Comparison of ENCODE assay signal across 8 mouse cellular contexts in genomic region chr2:180894734-180895133, GRCm38 (mm10). TPM values are rescaled to one million over a fixed set of nuclear protein-coding genes. Genes with fewer than 3 reads are reported as not detected.
DNase-seq lines count a peak whose midpoint lies in the region; ATAC-seq and TF ChIP-seq lines count a peak whose summit lies in the region.

No protein-coding gene starts in this region.

- no peak for ATAC-seq in heart, embryonic 12.5 days (ENCODE audit: insufficient number of reproducible peaks, low FRiP score)
- ATAC-seq in kidney, embryonic 15.5 days (replicated peaks; ENCODE audit: low FRiP score) = peak; percentile 23; the same call in 1 of the 2 replicates
- peak; percentile 48; the same call in 1 of the 2 replicates for ATAC-seq in limb, embryonic 14.5 days (ENCODE audit: low FRiP score, low read depth)
- no peak; the same call in 1 of the 2 replicates for ATAC-seq in stomach, embryonic 14.5 days (ENCODE audit: insufficient number of reproducible peaks, insufficient read depth, low FRiP score, low read depth)

- H3K4me3 ChIP-seq in heart, embryonic 12.5 days = peak overlapping the region; percentile 51; the same call in 1 of the 2 replicates
- H3K4me3 ChIP-seq in kidney, embryonic 15.5 days (replicated peaks) = peak overlapping the region; percentile 48
- peak overlapping the region; percentile 41; the same call in 1 of the 2 replicates for H3K4me3 ChIP-seq in limb, embryonic 14.5 days (replicated peaks; ENCODE audit: low read length)
- peak overlapping the region; percentile 39; the same call in 1 of the 2 replicates for H3K4me3 ChIP-seq in stomach, embryonic 14.5 days (ENCODE audit: low read depth, low read length)

- no peak for TF ChIP-seq POLR2A in limb, embryonic 14.5 days (IDR thresholded peaks at IDR 0.05; ENCODE audit: borderline replicate concordance, extremely low read depth, insufficient read depth, insufficient read length)

- peak; percentile 51 for DNase-seq in 3T3-L1 (ENCODE audit: low read depth, low spot score)
- peak; percentile 51 to 81 for DNase-seq in adrenal gland, adult (ENCODE audit: inconsistent age in 2 of 2, low spot score in 1 of 2)
- peak; percentile 89 for DNase-seq in embryo, embryonic 10 days (ENCODE audit: low spot score)
- DNase-seq in limb, embryonic 14.5 days (ENCODE audit: low spot score) = peak; percentile 54
- DNase-seq in monocyte, adult 2 months (ENCODE audit: low read depth in 1 of 2, low spot score in 2 of 2) = peak; percentile 11 to 18

- no peak overlapping the region for H3K27ac ChIP-seq in heart, embryonic 12.5 days (ENCODE audit: poor library complexity, severe bottlenecking)
- H3K27ac ChIP-seq in kidney, embryonic 15.5 days = no peak overlapping the region
- H3K27ac ChIP-seq in limb, embryonic 14.5 days (replicated peaks; ENCODE audit: low read depth, low read length) = no peak overlapping the region
- no peak overlapping the region for H3K27ac ChIP-seq in stomach, embryonic 14.5 days (ENCODE audit: low read length)

- WGBS in heart, embryonic 12.5 days = 3% methylated on average over 13 of the region's 13 CpGs
- WGBS in kidney, embryonic 15.5 days = 1% methylated on average over 13 of the region's 13 CpGs
- 2% methylated on average over 13 of the region's 13 CpGs for WGBS in limb, embryonic 14.5 days
- under 1% methylated on average over 13 of the region's 13 CpGs for WGBS in stomach, embryonic 14.5 days

- peaks cover 94% of the 10 kb centered on the region for H3K27me3 ChIP-seq in heart, embryonic 12.5 days (replicated peaks)
- H3K27me3 ChIP-seq in kidney, embryonic 15.5 days = peaks cover 82% of the 10 kb centered on the region
- peaks cover 68% of the 10 kb centered on the region for H3K27me3 ChIP-seq in limb, embryonic 14.5 days (ENCODE audit: control insufficient read depth, insufficient read depth, low read length)
- H3K27me3 ChIP-seq in stomach, embryonic 14.5 days (ENCODE audit: control insufficient read depth, insufficient read depth, low read length) = peaks cover 53% of the 10 kb centered on the region

- H3K9me3 ChIP-seq in heart, embryonic 12.5 days (replicated peaks) = no peaks in the 10 kb centered on the region
- no peaks in the 10 kb centered on the region for H3K9me3 ChIP-seq in kidney, embryonic 15.5 days (replicated peaks)
- H3K9me3 ChIP-seq in limb, embryonic 14.5 days (ENCODE audit: control insufficient read depth, low read length) = no peaks in the 10 kb centered on the region
- no peaks in the 10 kb centered on the region for H3K9me3 ChIP-seq in stomach, embryonic 14.5 days (ENCODE audit: control insufficient read depth, low read depth, low read length)

- H3K4me1 ChIP-seq in heart, embryonic 12.5 days (replicated peaks) = peaks cover 30% of the 10 kb centered on the region
- H3K4me1 ChIP-seq in kidney, embryonic 15.5 days = peaks cover 48% of the 10 kb centered on the region
- peaks cover 8% of the 10 kb centered on the region for H3K4me1 ChIP-seq in limb, embryonic 14.5 days (ENCODE audit: control insufficient read depth, insufficient read depth, low read length)
- H3K4me1 ChIP-seq in stomach, embryonic 14.5 days (ENCODE audit: control insufficient read depth, insufficient read depth, low read length) = peaks cover 21% of the 10 kb centered on the region

- H3K4me2 ChIP-seq in heart, embryonic 12.5 days = peak overlapping the region; percentile 78
- H3K4me2 ChIP-seq in kidney, embryonic 15.5 days = peak overlapping the region; percentile 79
- no peak overlapping the region for H3K4me2 ChIP-seq in limb, embryonic 14.5 days (replicated peaks; ENCODE audit: low read depth, low read length, severe bottlenecking)
- H3K4me2 ChIP-seq in stomach, embryonic 14.5 days (replicated peaks; ENCODE audit: low read depth, low read length) = peak overlapping the region; percentile 68; the same call in 1 of the 2 replicates

- H3K9ac ChIP-seq in heart, embryonic 12.5 days = no peak overlapping the region
- no peak overlapping the region for H3K9ac ChIP-seq in kidney, embryonic 15.5 days
- H3K9ac ChIP-seq in limb, embryonic 14.5 days (ENCODE audit: low read depth, low read length, severe bottlenecking) = no peak overlapping the region
- no peak overlapping the region for H3K9ac ChIP-seq in stomach, embryonic 14.5 days (replicated peaks; ENCODE audit: low read depth, low read length)

- no peaks in the 10 kb centered on the region for H3K36me3 ChIP-seq in heart, embryonic 12.5 days
- H3K36me3 ChIP-seq in kidney, embryonic 15.5 days = no peaks in the 10 kb centered on the region
- no peaks in the 10 kb centered on the region for H3K36me3 ChIP-seq in limb, embryonic 14.5 days (ENCODE audit: control insufficient read depth, insufficient read depth, low read length)
- no peaks in the 10 kb centered on the region for H3K36me3 ChIP-seq in stomach, embryonic 14.5 days (ENCODE audit: control insufficient read depth, insufficient read depth, low read length)

RNA-seq across cellular contexts. Expression of gene Ythdf1, which starts 26.0 kb away (rescaled TPM):
- 44.9 and 47.0 TPM in 2 replicates for polyA plus RNA-seq in heart, embryonic 12.5 days (2016; fragmentation: Nextera tagmentation; extraction: Ambion mirVana)
- 58.2 and 61.6 TPM in 2 replicates for polyA plus RNA-seq in kidney, embryonic 15.5 days (2015; fragmentation: Nextera tagmentation; extraction: Ambion mirVana)
- polyA plus RNA-seq in limb, embryonic 14.5 days (2012; rRNA removed) = 66.3 and 85.7 TPM in 2 replicates
- 65.7 and 67.6 TPM in 2 replicates for polyA plus RNA-seq in limb, embryonic 14.5 days (2014; fragmentation: Nextera tagmentation; extraction: Ambion mirVana)
- 27.1 and 35.3 TPM in 2 replicates for polyA plus RNA-seq in stomach, embryonic 14.5 days (2014; fragmentation: Nextera tagmentation; extraction: Ambion mirVana)

RNA-seq across cellular contexts. Expression of gene Birc7, which starts 34.1 kb away (rescaled TPM):
- polyA plus RNA-seq in heart, embryonic 12.5 days (2016; fragmentation: Nextera tagmentation; extraction: Ambion mirVana) = 0.32 and 0.46 TPM in 2 replicates
- polyA plus RNA-seq in kidney, embryonic 15.5 days (2015; fragmentation: Nextera tagmentation; extraction: Ambion mirVana) = not detected in 2 replicates
- not detected in 2 replicates for polyA plus RNA-seq in limb, embryonic 14.5 days (2012; rRNA removed)
- not detected in 2 replicates for polyA plus RNA-seq in limb, embryonic 14.5 days (2014; fragmentation: Nextera tagmentation; extraction: Ambion mirVana)
- polyA plus RNA-seq in stomach, embryonic 14.5 days (2014; fragmentation: Nextera tagmentation; extraction: Ambion mirVana) = 0.17 TPM in 1 of 2 replicates, not detected in the other

RNA-seq across cellular contexts. Expression of gene Nkain4, which starts 59.8 kb away (rescaled TPM):
- 36.1 and 37.1 TPM in 2 replicates for polyA plus RNA-seq in heart, embryonic 12.5 days (2016; fragmentation: Nextera tagmentation; extraction: Ambion mirVana)
- 33.4 and 34.5 TPM in 2 replicates for polyA plus RNA-seq in kidney, embryonic 15.5 days (2015; fragmentation: Nextera tagmentation; extraction: Ambion mirVana)
- polyA plus RNA-seq in limb, embryonic 14.5 days (2012; rRNA removed) = 9.2 and 11.2 TPM in 2 replicates
- 12.9 and 13.4 TPM in 2 replicates for polyA plus RNA-seq in limb, embryonic 14.5 days (2014; fragmentation: Nextera tagmentation; extraction: Ambion mirVana)
- polyA plus RNA-seq in stomach, embryonic 14.5 days (2014; fragmentation: Nextera tagmentation; extraction: Ambion mirVana) = 66.2 and 72.2 TPM in 2 replicates

Comparison
In these comparisons a context has a peak if more than half of its experiments do, and no peak if none do; other contexts are left out.
1. DNase-seq: peak in every context shown above with its lines; median percentile 89 in embryo, embryonic 10 days; 66 in adrenal gland, adult; 54 in limb, embryonic 14.5 days; 51 in 3T3-L1; 14 in monocyte, adult 2 months.
2. ATAC-seq: peak in kidney, embryonic 15.5 days (single experiment) and limb, embryonic 14.5 days (single experiment); none in heart, embryonic 12.5 days (single experiment) and stomach, embryonic 14.5 days (single experiment).
3. Peak in every context shown above with its lines, with median percentiles within 50 percentile points of each other: H3K4me3 ChIP-seq.